Mouse (Mus musculus): ENCODE data around the gene Akr1b7.
A peak's percentile ranks its signal among the peaks of the same experiment; 100 is the strongest.

Akr1b7 gene

DNA sequence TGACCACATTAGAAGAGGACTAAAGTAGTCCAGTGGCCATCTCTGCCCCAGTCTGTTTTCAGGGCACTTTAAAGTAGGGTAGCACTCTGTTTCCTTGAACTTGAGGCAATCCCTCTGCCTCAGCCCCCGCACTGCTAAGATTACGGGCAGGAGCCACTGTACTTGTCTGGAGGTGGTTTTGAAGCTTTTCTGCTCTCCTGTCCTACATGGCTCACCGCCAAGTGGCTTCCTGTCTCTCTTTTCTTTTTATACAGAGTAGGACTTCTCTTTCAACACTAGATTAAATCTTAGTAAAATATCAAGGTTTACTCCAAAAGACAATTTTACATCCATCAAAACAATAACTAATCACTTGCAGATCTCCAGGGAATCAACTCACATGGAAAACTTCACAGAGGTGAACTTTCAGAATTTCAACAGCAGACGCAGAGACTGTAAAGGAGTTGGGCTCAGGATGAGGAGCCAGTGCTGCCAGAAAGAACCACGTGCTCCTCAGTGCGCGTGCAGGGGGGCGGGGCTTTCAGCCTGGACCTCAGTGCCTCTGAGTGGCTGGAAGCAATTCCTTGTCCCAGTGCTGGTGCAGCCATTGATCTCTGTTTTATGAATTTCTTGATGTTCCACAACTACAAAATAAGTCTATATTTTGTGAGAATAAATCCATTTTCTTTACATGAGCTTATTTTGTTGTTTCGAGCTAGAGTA, 29.6 kb downstream of the Akr1b7 start:
- no peak for DNase-seq

DNA sequence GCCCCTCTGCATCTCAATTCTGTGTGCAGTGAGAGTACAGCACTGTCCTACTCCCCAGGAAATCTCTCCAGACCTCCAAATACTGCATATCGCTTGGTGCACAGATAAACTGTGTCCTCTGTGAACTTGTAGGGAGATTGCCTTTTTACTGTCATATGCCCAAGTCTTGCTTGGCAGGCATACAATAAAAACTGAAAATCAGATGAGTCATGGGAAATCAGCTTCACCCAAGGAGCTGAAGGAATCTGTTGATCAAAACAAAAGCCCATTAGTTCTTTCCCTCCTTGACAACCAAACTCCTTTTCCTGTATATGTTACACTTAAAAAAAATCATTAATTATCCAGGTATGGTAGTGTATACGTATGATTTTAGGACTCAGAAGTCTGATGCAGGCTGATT, 31.7 kb downstream of the Akr1b7 start:
- DNase-seq = no peak

DNA sequence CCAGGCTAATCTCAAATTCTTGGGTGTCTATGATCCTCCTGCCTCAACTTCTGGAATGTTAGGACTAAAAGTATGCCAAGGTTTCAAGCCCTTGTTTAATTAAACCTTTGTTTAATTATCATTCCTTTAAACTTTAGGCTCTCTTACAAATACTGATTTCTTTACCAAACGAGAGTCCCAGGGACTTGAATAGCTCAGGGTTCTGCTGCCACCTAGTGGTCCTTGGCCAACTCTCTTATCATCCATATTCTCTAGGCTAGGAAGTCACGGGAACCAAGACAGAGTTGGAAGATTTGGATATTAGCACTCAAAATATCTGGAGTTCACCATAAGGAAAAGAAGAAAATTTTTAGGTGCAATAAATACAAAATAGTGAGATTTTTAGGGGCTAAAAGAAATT, 35.8 kb downstream of the Akr1b7 start:
- peak; percentile 74 to 79 for DNase-seq

- DNase-seq = no peak
These were observed 36.6 kb downstream of the Akr1b7 start for GRCm38 (mm10) chr6:34448696-34449095.

- DNase-seq = no peak
These were observed 41.0 kb downstream of the Akr1b7 start for GRCm38 (mm10) chr6:34452963-34453770.

GRCm38 (mm10) chr6:34459456-34459855, 47.3 kb downstream of the Akr1b7 start:
- no peak for DNase-seq

DNA sequence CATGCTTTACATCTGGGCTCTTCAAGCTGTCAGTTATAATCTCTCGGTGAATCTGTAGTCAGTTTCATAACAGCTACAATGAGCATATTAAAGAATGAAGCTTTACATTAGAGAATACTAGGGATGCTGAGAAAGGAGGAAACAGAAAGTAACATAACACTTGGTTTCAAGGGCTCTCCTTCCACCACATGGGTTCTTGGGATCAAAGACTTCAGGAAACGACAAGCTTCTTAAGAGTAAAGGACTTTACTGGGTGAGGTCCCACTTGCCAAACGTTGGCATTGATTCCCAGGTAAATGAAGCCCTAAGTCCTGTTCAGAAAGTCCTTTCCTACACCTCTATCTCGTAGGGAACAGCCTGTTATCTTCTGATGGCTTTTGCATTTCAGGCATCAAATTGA, 48.5 kb downstream of the Akr1b7 start:
- no peak for DNase-seq

DNA sequence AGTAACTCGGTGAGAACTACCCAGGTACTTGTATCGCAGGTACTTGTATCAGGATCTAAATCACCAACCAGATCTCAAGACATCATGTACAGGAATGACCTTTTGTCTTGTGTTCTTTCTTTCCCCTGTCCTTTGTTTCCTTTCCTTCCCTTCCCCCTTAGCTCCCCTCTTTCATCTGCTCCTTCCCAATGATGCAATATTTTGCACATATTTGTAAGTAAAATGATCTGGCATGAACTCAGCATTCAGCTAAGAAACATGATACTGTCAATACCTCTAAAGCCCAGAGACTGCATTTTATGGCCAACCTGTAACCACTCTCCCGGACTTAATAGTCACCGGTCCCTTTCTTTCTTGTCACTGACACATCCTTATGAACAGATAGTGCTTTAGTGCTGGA, 51.4 kb downstream of the Akr1b7 start:
- DNase-seq = no peak

- no peak for DNase-seq
These were observed 59.4 kb downstream of the Akr1b7 start for GRCm38 (mm10) chr6:34471434-34472110.

Data from B cell, adult 2 months (primary cell).